Mouse (Mus musculus): ENCODE measurements around the gene Pus3.

Gene Pus3

DNA sequence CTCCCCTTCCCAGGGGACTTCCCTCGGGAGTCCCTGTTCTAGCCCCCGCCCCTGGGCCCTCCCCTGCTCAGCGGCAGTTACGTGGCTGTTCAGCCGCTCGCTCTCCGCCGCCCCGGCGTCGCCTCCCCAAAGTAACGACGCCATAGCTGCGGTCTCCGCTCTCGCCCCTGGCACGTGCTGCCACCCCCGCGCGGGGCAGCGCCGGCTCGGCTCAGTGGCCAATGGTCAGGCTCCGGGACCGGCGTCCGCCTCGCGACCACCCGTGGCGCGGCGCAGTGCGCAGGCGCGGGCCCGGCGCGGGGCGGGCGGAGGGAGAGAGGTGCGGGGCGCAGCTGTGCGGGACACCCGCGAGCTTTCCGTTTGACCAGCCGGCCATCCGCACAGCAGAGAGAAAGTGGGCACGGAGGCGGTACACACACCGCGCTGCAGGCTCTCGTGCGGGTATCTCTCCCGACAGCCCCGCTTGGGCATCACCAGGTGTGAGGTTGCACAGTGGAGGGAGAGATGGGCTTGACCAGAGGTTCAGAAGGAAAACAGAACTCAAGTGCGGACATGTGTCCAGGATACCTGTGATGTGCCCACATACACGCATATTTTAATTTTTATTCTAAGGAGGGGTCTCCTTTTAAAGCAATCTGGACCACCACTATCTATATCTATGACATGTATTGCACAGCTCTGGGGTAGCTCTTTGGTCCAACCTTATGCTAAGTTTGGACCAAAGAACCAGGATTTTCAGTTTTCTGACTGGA, at the start of gene Pus3, which contains the start of gene Ddx25:
Gene Pus3 (plus strand): TSS at position 339 of the 752 bp plus-strand sequence.
Gene Ddx25 (minus strand): TSS at position 272 of the 752 bp plus-strand sequence.
- no peak for DNase-seq (ENCODE audit: low read depth in 1 of 2, low spot score in 2 of 2)

GRCm38 (mm10) chr9:35513900-35514299, 44.5 kb upstream of the Pus3 start:
- no peak for DNase-seq (ENCODE audit: low read depth in 1 of 2, low spot score in 2 of 2)

- no peak for DNase-seq (ENCODE audit: low read depth in 1 of 2, low spot score in 2 of 2)
Observed at GRCm38 (mm10) chr9:35516182-35516581, 42.2 kb upstream of the Pus3 start.

- no peak for DNase-seq (ENCODE audit: low read depth in 1 of 2, low spot score in 2 of 2)
Observed at GRCm38 (mm10) chr9:35516711-35517110, 41.7 kb upstream of the Pus3 start.

DNA sequence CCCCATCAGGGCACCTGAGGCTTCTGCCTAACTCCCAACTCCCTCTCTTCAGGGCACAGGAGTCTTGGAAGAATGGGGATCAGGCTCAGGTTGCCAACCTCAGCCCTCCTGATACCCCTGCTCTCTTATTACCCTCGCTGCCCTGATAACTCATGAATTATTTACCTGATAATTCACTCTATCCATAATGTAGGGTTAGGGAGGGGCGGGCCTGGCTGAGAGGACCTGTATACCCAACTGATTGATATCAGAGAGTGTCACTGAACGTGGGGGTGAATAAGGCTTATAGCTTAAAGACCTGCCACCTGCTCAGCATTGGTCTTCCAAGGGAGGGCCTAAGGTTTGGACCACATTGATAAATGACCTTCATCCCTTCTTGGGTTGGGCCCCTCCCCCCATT, 40.2 kb upstream of the Pus3 start, which contains the start of gene Gm1113:
Gene Gm1113 (minus strand): TSS at position 101 of the 400 bp plus-strand sequence.
- DNase-seq (ENCODE audit: low read depth in 1 of 2, low spot score in 2 of 2), result no peak

GRCm38 (mm10) chr9:35520631-35521348, 37.6 kb upstream of the Pus3 start:
- DNase-seq (ENCODE audit: low read depth in 1 of 2, low spot score in 2 of 2), result no peak

DNA sequence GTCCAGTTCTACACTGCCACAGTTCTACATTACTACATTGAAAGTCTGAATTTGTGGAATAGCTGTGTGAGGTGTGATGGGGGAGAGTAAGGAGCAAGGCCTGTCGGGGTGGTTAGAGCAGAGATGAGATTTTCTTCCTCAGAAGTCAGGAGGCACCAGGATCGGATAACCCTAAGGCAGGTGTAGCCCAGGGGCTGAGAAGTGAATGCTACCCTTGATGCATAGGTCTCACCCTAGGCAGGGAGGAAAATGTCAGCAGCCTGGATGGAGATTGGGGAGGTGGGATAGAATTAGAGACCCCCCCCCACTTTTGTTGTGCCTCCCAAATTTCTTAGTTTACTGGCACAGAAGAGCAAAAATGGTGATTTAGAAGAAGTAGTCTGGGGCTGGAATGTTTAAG, 36.2 kb upstream of the Pus3 start:
- no peak for DNase-seq (ENCODE audit: low read depth in 1 of 2, low spot score in 2 of 2)

GRCm38 (mm10) chr9:35522821-35523515, 35.4 kb upstream of the Pus3 start:
- no peak for DNase-seq (ENCODE audit: low read depth in 1 of 2, low spot score in 2 of 2)

GRCm38 (mm10) chr9:35523541-35523940, 34.9 kb upstream of the Pus3 start:
- no peak for DNase-seq (ENCODE audit: low read depth in 1 of 2, low spot score in 2 of 2)

DNA sequence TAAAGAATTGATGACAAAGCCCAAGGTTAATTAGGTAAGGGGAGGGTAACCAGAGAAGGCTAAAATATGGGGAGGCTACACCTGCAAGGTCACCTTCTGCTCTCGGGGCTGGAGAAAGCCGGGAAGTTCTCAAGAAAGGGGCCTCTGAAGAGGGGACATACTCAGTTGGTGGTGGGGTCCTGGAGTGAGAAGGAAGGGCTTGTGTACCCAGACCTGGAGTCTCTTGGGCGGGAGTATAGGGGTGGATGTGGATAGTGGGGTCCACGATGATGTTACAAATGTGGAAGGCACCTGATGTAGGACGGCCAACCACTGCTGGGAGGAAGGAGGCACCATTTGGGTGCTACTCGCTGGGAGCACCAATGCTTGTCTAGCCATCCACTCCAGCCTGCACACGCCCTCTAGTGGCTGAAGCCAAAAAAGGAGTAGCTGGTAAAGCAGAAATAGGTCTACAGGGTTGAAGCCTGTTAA, 34.4 kb upstream of the Pus3 start:
- DNase-seq (ENCODE audit: low read depth in 1 of 2, low spot score in 2 of 2), result no peak

GRCm38 (mm10) chr9:35529141-35529540, 29.3 kb upstream of the Pus3 start:
- no peak for DNase-seq (ENCODE audit: low read depth in 1 of 2, low spot score in 2 of 2)

DNA sequence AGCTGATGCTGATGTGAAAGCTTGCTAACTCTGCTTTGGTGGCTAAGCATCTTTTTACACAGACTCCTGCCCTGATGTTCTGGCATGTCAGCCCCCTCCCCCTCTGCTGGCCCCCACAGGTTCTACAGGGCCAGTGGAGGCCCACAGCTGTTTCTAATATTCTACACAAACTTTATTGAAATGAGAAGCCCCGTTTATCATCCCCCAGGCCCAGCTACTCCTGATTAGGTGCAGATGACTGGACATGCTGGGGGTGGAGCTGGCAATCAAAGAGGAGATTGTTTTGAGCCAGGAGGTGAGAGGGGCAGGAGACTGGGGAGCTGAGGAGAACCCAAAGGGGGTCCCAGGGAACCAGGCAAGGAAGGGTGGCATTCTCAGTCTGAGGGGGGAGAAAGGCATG, 28.6 kb upstream of the Pus3 start:
- DNase-seq (ENCODE audit: low read depth in 1 of 2, low spot score in 2 of 2), result no peak

GRCm38 (mm10) chr9:35533266-35533665, 25.1 kb upstream of the Pus3 start:
- no peak for DNase-seq (ENCODE audit: low read depth in 1 of 2, low spot score in 2 of 2)

GRCm38 (mm10) chr9:35535110-35535509, 23.3 kb upstream of the Pus3 start:
- DNase-seq (ENCODE audit: low read depth in 1 of 2, low spot score in 2 of 2), result no peak

GRCm38 (mm10) chr9:35535876-35536275, 22.5 kb upstream of the Pus3 start:
- DNase-seq (ENCODE audit: low read depth in 1 of 2, low spot score in 2 of 2), result no peak

DNA sequence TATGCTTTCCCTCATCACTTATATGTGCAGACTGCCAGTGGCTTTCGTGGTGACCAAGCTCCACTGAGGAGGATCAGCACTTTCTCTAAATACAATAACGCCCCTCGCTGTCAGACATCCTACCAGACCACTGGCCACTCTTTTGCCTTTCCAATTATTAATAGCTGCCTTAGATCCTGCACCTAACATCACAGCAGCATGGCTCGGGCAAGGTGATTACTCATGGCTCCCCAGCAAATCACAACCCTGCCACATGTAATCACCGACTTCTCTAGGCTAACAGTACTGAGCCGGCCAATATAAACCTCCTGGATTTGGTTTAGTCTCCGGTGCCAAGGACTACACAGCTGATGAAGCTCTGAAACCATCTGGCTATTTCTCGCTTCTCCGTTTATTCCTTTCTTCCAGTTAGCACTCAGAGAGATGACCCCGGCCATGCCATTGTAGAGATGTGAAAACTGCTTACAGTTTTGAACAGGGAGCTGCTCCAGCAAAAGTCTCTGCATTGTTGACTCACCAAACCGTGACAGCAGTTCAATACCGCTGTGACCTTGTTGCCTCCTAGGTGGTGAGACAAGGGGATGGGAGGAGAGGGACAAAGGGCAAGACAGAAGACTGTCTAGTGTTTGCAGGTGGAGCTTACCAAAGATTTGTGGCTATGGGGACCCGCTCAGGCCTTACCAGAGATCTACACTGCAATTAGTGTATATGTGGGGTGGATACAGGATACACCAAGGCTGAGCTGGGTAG, 19.2 kb upstream of the Pus3 start:
- no peak for DNase-seq (ENCODE audit: low read depth in 1 of 2, low spot score in 2 of 2)

DNA sequence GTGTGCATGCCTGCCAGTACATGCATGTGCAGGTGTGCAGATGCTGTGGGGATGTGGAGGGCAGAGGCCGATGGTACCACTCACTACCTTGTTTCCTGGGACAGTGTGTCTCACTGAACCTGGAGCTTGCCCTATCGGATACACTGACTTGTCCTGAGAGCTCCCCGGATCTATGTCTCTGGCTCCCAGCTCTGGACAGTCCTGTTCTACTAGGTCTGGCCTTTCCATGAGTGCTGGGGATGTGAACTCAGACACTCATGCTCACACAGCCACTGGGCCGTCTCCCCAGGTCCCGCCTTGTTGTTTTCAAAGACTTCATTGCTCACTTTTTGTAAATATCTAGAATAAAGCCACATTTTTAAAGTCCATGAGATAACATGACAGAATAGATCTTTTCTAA, 17.4 kb upstream of the Pus3 start:
- DNase-seq (ENCODE audit: low read depth in 1 of 2, low spot score in 2 of 2), result no peak

DNA sequence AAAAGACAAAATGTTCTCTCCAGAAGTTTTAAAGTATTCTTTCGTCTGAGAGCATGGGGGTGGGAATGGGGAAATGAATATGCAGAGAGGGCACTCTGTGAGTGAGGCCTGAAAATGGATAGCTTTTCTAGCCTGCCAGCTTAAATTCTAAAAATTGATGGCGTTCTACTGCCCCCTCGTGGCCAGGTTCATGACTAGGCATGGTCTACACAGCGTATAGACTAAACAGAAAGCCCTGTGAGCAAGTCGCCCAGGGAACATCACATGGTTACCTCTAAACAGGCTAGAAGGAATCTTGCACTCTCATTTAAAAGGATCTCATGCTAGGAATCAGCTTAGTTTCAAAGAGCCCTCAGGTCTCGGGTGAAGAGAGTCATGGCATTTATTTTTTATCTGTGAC, 16.9 kb upstream of the Pus3 start:
- DNase-seq (ENCODE audit: low read depth in 1 of 2, low spot score in 2 of 2), result peak in 1 of 2 experiments; percentile 49

DNA sequence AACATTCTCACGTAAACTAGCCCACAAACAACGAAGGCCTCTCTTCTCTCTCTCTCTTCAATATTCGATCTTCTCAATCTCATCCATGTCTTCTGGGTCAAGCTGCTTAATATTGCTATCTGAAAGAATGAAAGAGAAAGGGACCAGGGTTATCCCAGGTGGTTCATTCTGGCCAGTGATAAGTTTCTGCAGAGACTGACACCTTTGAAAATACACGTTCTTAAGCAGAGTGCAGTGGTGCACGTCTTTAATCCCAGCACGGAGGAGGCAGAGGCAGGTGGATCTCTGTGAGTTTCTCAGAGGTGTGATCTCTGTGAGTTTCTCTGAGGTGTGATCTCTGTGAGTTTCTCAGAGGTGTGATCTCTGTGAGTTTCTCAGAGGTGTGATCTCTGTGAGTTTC, 16.5 kb upstream of the Pus3 start:
- DNase-seq (ENCODE audit: low read depth in 1 of 2, low spot score in 2 of 2), result no peak

DNA sequence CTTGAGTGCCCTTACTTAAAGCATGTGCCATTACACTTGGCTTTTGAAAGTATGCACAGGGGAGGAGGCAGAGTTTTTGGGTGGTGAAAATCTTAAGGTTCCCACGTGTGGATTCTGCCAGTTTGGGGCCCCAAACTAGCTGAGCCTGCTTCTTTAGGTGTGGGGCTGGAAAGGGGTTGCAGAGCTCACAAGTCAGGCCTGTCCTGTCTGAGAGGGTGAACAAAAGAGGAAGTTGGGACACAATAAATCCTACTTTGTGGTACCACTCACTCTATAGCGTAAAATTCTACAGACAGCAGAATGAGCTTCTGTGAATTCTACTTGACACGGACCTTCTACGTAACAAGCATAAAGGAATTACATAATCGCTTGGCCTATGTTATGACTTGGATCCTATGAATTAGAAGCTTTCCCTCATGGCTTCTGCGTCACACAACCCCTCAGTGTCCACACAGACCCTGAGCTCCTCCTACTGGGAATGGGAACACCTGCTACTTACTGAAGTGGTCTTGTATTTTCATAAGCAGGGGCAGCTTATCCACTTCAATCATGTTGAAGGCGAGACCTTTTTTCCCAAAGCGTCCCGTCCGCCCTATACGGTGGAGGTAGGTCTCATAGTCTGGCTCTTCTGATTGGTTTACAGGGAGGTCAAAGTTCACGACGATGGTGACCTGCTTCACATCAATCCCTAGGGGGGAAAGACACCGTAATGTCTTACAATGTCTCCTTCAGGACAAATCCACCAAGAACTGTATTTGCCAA, 15.1 kb upstream of the Pus3 start:
- no peak for DNase-seq (ENCODE audit: low read depth in 1 of 2, low spot score in 2 of 2)
